Mouse (Mus musculus): ENCODE measurements around the gene Map3k20. TPM values are rescaled to one million over a fixed set of nuclear protein-coding genes. Genes with fewer than 3 reads are reported as not detected.

The Map3k20 gene
- 100 to 1,000 TPM; 297 to 321 TPM for total RNA-seq (2021)
- long read RNA-seq, experiment 1, full-length matches to known transcripts: 5 of 49 reads
- long read RNA-seq, experiment 1, partial matches to known transcripts: 30 of 49 reads
- long read RNA-seq, experiment 1, other reads (novel, unspliced or antisense): 14 of 49 reads
- long read RNA-seq, experiment 2, full-length matches to known transcripts: 6 of 62 reads
- long read RNA-seq, experiment 2, partial matches to known transcripts: 44 of 62 reads
- long read RNA-seq, experiment 2, other reads (novel, unspliced or antisense): 12 of 62 reads

- intact Hi-C loops (cut with DNase I): loop anchor here (10.0 kb wide), 1 partner anchor 51 kb away; no protein-coding TSS in a partner anchor
- peak; percentile 60 to 64 for DNase-seq
Measured at GRCm38 (mm10) chr2:72285256-72285887, at the start of gene Map3k20. Map3k20 (plus strand) TSS chr2:72285637.

- intact Hi-C loops (cut with DNase I): loop anchor here (10.0 kb wide), 1 partner anchor 46 kb away; the partner anchor contains the start of gene Map3k20
Measured at GRCm38 (mm10) chr2:72238421-72238820, 47.0 kb upstream of the Map3k20 start.

GRCm38 (mm10) chr2:72238925-72239324 lies 46.5 kb upstream of the Map3k20 start:
- DNase-seq: no peak
- intact Hi-C loops (cut with DNase I): loop anchor here (10.0 kb wide), 1 partner anchor 46 kb away; the partner anchor contains the start of gene Map3k20

More at GRCm38 (mm10) chr2:72238421-72238820, 47.0 kb upstream of the Map3k20 start:
- no peak for DNase-seq

DNA sequence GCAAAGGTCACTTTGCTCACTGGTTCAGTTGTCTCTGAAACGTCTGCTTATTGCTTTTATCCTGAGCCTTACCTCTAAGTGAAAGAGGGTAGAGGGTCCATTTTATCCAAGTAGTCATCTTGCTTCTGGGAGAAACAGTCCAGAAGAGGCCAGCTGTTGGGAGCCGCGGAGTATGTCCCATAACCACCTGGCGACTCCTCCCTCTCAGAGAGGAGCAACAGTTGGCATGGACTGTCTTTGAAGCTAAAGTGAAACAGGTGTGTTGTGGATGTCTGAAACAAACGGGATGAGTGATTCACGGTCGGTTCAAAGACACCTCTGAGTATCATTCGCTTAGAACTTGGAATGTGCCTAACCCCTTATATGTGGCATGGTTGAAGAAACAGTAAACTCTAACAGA lies 46.0 kb upstream of the Map3k20 start:
- DNase-seq: no peak
- intact Hi-C loops (cut with DNase I): loop anchor here (10.0 kb wide), 1 partner anchor 45 kb away; the partner anchor contains the start of gene Map3k20

- no peak for DNase-seq
- intact Hi-C loops (cut with DNase I): loop anchor here (10.0 kb wide), 1 partner anchor 45 kb away; the partner anchor contains the start of gene Map3k20
Measured at GRCm38 (mm10) chr2:72239993-72240392, 45.4 kb upstream of the Map3k20 start.

- no peak for DNase-seq
Measured at GRCm38 (mm10) chr2:72240691-72241090, 44.7 kb upstream of the Map3k20 start.

GRCm38 (mm10) chr2:72241714-72242472 lies 43.5 kb upstream of the Map3k20 start:
- no peak for DNase-seq
- intact Hi-C loops (cut with DNase I): no loop called here

More at GRCm38 (mm10) chr2:72240691-72241090, 44.7 kb upstream of the Map3k20 start:
- intact Hi-C loops (cut with DNase I): no loop called here

DNA sequence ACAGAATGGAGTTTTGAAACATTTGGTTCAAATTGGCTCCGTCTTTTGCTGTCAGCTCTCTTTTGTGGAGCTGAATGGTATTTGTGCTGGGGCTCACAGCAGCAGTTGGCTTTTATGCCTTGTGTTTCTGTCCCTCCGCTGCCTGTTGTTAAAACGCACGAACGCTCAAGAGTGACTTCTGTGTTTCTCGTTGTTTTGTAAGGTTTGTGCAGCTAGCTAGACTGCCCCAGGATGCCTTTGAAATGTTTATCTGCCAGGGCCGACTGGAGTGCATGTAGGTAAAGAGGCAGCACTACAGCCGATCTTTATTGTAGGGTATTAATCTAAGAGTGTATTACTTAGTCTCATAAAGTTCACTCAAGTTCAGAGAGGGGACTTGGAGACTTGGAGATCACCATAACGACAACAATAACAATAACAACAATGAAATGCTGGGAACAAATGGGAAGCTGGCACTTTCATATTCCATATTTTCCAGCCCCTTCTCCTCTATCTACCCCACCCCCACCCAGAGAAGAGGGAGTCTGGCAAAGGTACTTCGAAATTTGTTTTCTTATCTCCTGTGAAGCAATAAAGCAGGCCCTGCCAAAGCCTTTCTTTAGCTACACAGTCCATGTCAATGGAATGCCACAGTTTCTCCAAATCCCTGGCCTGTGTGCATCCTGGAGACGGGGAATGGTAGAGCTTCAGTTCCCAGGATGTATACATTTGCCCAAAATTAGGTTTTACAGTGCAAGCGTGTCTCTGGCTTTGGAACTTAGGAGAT lies 42.3 kb upstream of the Map3k20 start:
- no peak for DNase-seq
- intact Hi-C loops (cut with DNase I): no loop called here

DNA sequence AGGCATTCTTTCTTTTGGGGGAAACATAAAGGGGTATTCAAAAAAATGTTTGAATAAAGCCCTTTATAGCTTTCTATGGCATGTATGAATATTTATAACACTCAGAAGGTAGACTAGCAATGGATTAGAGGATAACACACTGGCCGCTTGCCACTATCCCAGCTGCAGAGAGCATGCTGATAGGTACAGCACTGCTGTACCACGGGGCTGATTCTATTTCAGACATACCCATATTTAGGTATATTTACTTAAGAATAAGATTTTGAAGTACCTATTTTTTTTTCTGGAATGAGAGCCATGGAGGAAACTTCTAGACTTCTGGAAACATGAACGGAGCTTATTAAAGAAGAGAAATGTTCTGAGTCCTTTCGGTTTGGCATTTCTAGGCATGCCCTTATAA lies 39.8 kb upstream of the Map3k20 start:
- intact Hi-C loops (cut with DNase I): no loop called here
- no peak for DNase-seq

DNA sequence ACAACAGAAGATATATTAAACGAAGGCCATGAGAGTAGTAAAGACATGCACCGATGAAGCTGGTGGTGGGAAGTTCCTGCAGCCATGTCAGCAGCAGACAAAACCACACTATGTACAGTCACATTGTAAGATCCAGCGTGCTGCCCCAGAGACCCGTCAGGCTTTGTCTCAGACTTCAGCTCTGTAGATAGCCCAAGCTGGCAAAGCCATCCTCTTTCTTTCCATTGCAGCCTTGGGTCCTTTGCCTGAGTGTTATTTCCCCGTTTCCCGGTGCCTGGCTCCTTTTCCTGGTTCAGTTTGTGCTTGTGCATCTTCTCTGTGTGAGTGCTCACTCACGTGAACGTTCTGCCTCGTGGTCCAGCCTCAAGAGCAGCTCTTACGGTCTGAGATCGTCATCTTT lies 39.1 kb upstream of the Map3k20 start:
- intact Hi-C loops (cut with DNase I): no loop called here
- DNase-seq: no peak

- intact Hi-C loops (cut with DNase I): no loop called here
- no peak for DNase-seq
Measured at GRCm38 (mm10) chr2:72247819-72248218, 37.6 kb upstream of the Map3k20 start.

DNA sequence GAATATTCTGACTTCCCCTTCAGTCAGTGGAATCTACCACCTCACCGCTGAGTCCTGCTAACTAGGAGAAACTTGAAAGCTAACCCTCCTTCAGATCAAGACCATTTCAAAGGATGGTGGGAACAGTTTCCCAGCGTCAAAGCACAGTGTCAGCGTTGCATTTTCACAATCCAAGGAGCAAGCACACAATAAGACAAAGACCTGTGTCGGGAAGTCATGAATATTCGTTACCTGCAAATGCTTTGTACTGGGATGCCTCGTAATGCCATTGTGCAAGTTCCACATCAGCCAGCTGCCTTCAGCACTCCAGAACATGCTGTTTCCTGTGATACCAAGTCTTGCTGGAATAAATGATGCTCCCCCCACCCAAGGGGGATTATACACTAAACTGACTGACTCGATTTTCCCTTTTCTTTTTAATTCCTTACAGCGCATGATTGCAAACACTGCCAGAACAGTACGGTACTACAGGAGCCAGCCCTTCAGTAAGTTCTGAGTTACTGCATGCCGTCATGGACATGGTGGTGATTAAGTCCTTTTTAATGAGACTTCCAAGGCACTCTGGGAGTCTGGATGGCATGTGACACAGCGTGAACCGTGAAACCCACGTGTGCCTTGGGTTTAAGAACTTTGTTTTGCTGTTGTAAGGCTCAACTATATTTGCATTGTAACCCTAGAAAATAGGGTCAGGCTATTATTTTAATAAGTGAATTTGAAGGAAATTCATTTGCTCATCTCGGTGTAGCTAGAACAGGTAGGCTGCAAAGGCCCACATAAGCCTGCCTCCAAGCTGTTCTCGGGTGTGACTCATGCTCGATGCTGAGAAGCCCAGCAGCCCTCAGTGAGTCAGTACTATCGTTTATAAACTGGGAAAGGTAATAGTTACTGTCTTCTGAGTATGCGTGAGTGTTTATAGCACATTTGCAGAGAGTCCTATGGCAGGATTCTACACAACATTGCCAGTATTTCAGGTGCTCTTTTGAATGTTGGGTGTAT lies 32.6 kb upstream of the Map3k20 start:
- no peak for DNase-seq
- intact Hi-C loops (cut with DNase I): no loop called here

- intact Hi-C loops (cut with DNase I): no loop called here
Measured at GRCm38 (mm10) chr2:72253882-72254281, 31.6 kb upstream of the Map3k20 start.

GRCm38 (mm10) chr2:72254813-72255582 lies 30.4 kb upstream of the Map3k20 start:
- intact Hi-C loops (cut with DNase I): no loop called here
- DNase-seq: no peak

More at GRCm38 (mm10) chr2:72253882-72254281, 31.6 kb upstream of the Map3k20 start:
- DNase-seq: no peak

DNA sequence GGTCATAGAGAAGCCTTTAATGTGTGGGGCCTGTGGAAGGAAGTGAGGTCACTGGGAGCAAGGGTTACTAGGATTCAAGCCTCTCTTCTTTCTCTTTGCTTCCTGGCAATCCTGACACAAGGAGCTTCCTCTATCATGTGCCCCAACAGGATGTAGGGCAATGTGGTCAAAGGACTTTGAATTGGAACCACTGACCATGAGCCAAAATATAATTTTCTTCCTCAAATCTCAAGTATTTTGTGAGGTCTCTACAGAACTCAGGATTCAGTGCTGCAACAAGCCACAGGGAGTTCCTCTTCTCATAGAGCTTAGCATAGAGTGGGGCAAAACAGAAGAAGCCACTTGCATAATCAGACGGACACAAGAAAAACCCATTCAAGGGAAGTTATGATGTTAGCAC lies 24.7 kb upstream of the Map3k20 start:
- DNase-seq: no peak
- intact Hi-C loops (cut with DNase I): no loop called here

DNA sequence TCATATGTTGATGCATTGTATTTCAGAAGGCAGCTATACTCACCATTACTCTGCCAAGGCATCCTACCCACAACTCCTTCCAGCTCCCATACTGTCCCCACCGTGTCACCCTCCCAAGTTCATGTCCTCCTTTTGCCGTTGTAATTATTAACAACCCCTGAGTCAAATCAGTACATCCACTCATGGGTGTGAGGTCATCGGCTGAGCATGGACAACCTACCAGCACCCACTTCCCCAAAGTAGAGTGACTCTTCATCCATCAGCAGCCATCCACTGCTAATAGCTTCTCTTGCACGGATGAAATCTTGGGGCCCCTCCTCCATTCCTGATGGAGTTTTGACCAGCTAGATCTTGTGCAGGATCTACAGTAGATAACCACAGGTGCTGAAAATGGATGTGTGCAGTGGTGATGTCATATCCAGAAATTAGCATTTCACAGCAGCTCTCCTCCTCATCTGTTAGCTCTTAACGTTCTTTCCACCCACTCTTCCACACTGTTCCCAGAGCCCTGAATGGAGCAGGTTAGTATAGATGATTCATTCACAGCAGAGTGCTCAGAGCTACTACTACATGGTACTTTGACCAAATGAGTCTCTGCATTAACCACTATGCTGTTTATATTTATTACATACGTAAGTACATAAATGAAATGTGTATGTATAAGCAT lies 22.5 kb upstream of the Map3k20 start:
- no peak for DNase-seq
- intact Hi-C loops (cut with DNase I): no loop called here

DNA sequence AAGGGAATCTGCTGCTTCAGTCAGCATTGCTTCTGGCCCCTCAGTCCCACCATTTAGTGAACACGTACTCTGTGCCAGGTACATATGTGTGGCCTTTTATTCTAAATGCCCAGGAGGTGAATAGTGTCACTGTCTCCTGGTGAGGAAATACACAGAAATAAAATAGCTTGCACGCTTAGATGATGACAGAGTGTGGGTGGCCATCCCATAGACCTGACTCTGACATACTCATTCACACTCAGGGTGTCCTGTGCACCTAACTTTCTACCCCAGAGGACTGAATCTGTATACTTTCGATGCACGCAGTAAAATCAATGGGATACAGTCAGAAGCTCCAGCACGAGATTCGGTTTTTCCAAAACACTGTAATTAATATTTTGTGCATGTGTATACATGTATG lies 18.0 kb upstream of the Map3k20 start:
- DNase-seq: no peak
- intact Hi-C loops (cut with DNase I): no loop called here

All from gastrocnemius, postnatal 36 days (tissue).